Mouse (Mus musculus) right cerebral cortex, adult 18-20 months (tissue): ENCODE measurements around the gene Olfr1212.

Experiments
- DNase-seq: peaks from one replicate; pipeline ENCODE4 v3.0.0; 2022; ENCODE audit warnings: mixed read lengths

Gene Olfr1212

GRCm38 (mm10) chr2:88953669-88954068 is at the start of gene Olfr1212:
TSS of gene Olfr1212 (plus strand) at chr2:88953969.
- DNase-seq: no peak

GRCm38 (mm10) chr2:88915057-88915456 is 38.7 kb upstream of the Olfr1212 start, which contains the start of gene Olfr1209:
TSS of gene Olfr1209 (minus strand) at chr2:88915157.
- no peak for DNase-seq

GRCm38 (mm10) chr2:88938011-88938410 is 15.8 kb upstream of the Olfr1212 start, which contains the start of gene Olfr1211:
TSS of gene Olfr1211 (minus strand) at chr2:88938111.
- DNase-seq: no peak

GRCm38 (mm10) chr2:88980181-88980580 is 26.4 kb downstream of the Olfr1212 start, which contains the start of gene Gm13762:
TSS of gene Gm13762 (minus strand) at chr2:88980281.
- DNase-seq: no peak

- DNase-seq: no peak
These were observed 38.8 kb downstream of the Olfr1212 start, which contains the start of gene Olfr1214 for GRCm38 (mm10) chr2:88992553-88992952. TSS of gene Olfr1214 (minus strand) at chr2:88992653.

GRCm38 (mm10) chr2:89006873-89007272 is 53.1 kb downstream of the Olfr1212 start, which contains the start of gene Olfr1215:
TSS of gene Olfr1215 (minus strand) at chr2:89006973.
- DNase-seq: no peak
